Mouse (Mus musculus) midbrain, postnatal 0 days (tissue): ENCODE data around the gene Lpin1. TPM values are rescaled to one million over a fixed set of nuclear protein-coding genes. Genes with fewer than 3 reads are reported as not detected.
A peak's percentile ranks its signal among the peaks of the same experiment; 100 is the strongest.

Experiments
- ATAC-seq: fragments of 200-750 bp; cut with Nextera tagmentation; 2 replicates; pipeline ENCODE4 v1.8.0; 2017; ENCODE audit warnings: moderate number of reproducible peaks, mild to moderate bottlenecking, moderate TSS enrichment, moderate library complexity; ENCODE audit not compliant: low FRiP score
- DNase-seq: peaks from one replicate; pipeline ENCODE4 v3.0.0-alpha.2; 2015; ENCODE audit warnings: low spot score
- H3K27ac ChIP-seq: fragments of 300-500 bp; sonication (generic); 2 replicates; pipeline ENCODE4 v1.5.1; 2014; ENCODE audit warnings: low read depth, mild to moderate bottlenecking, low read length, mixed read lengths
- H3K27me3 ChIP-seq: fragments of 300-500 bp; sonication (generic); 2 replicates; pipeline ENCODE4 v1.6.1; 2014; ENCODE audit warnings: low read length, control low read depth, mixed read lengths; ENCODE audit not compliant: insufficient read depth
- H3K36me3 ChIP-seq: fragments of 300-500 bp; sonication (generic); 2 replicates; pipeline ENCODE4 v1.6.1; 2014; ENCODE audit warnings: low read length, control low read depth, mixed read lengths; ENCODE audit not compliant: insufficient read depth
- H3K4me1 ChIP-seq: fragments of 300-500 bp; sonication (generic); 2 replicates; pipeline ENCODE4 v1.6.1; 2014; ENCODE audit warnings: mild to moderate bottlenecking, control low read depth, antibody characterized with exemption, low read length, mixed read lengths; ENCODE audit not compliant: insufficient read depth
- H3K4me2 ChIP-seq: fragments of 300-500 bp; sonication (generic); 2 replicates; pipeline ENCODE4 v1.6.1; 2014; ENCODE audit warnings: low read depth, mild to moderate bottlenecking, low read length, mixed read lengths; ENCODE audit not compliant: poor library complexity, severe bottlenecking
- H3K4me3 ChIP-seq: fragments of 300-500 bp; sonication (generic); 2 replicates; pipeline ENCODE4 v1.5.1; 2014; ENCODE audit warnings: low read depth, mild to moderate bottlenecking, low read length, moderate library complexity
- H3K9ac ChIP-seq: fragments of 300-500 bp; sonication (generic); replicated peaks from 2 replicates; pipeline ENCODE4 v1.6.1; 2014; ENCODE audit warnings: mild to moderate bottlenecking, low read length, moderate library complexity, mixed read lengths; ENCODE audit not compliant: poor library complexity, severe bottlenecking
- H3K9me3 ChIP-seq: fragments of 300-500 bp; sonication (generic); 2 replicates; pipeline ENCODE4 v1.6.1; 2016; ENCODE audit warnings: low read length, control low read depth
- CTCF ChIP-seq: IDR thresholded peaks from 2 replicates; pipeline ENCODE4 v1.5.1; 2016; ENCODE audit warnings: antibody characterized with exemption, mild to moderate bottlenecking
- WGBS: fragments of 180-500 bp; shearing (Covaris S2); extraction: QIAGEN DNeasy Blood & Tissue Kit; methylation state at CpG from one replicate; pipeline ENCODE4 v1.1.7; 2014; 5-methylcytosine and 5-hydroxymethylcytosine counted together
- polyA plus RNA-seq: library from polyadenylated mRNA; unstranded; fragments of >200 nt; fragmentation: Nextera tagmentation; extraction: Ambion mirVana; gene quantifications from 2 replicates; pipeline ENCODE4 v1.2.1, GENCODE M21; 2015
- total RNA-seq: library from RNA; depleted of rRNA; stranded (reverse); fragments of >200 nt; gene quantifications from 2 replicates; pipeline ENCODE4 v1.2.3, GENCODE M21; 2014

The Lpin1 gene
- total and polyA plus RNA-seq, 2 experiments from 2014 or later, result 11.6 to 21.6 TPM

DNA sequence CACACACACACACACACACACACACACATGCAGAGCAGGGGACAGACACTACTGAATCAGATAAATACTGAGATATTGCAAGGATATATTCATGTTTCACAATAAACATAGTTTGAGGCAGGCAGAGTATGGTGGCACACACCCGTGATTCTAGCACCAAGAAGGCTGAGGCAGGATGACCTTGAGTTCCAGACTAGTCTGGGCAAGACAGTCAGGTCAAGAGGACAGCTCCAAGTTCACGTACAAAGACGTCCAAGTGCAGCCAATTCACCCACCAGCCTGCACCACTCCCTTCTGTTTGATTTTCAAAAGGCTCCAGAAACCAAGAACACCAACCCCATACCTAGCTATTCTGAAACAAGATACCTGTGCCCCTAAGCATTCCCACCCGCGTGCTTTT is 23.0 kb downstream of the Lpin1 start:
- no peak for TF ChIP-seq CTCF
- Histone ChIP-seq H3K4me2 (peak overlapping the region; percentile 78), H3K27ac (no peak overlapping the region), H3K9me3 (no peaks in the 10 kb centered on the region), H3K36me3 (no peaks in the 10 kb centered on the region), H3K27me3 (no peaks in the 10 kb centered on the region), H3K9ac (peak overlapping the region; percentile 89), H3K4me1 (peaks cover 20% of the 10 kb centered on the region), H3K4me3 (peak overlapping the region; percentile 83)
- ATAC-seq (no peak), DNase-seq (no peak)
- 71% methylated on average over 5 of the region's 5 CpGs for WGBS

DNA sequence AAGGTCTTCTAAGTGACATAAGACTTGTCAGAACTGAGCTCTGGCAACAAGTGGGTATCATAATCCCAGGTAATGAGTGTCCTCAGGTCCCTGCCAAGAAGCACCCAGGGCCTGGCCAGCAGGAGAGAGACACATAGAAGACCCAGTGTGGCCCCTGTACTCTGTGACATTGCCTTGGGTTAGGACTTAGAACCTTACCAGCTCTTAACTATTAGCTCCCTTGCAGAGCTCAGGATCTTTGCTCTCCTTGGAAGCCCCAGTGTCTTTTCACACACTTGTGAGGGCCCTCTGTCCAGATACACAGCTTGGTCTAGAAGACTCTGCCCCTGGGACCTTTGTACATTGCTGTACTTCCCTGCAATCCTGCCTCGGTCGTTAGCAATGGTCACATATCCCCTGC is 23.7 kb downstream of the Lpin1 start:
- ATAC-seq, result no peak
- Histone ChIP-seq H3K9ac (0 out of 2 replicates have a peak overlapping the region, but pooled peaks have one; percentile 24), H3K27me3 (no peaks in the 10 kb centered on the region), H3K4me1 (peaks cover 20% of the 10 kb centered on the region), H3K9me3 (no peaks in the 10 kb centered on the region), H3K4me2 (peak overlapping the region; percentile 78), H3K36me3 (no peaks in the 10 kb centered on the region), H3K27ac (no peak overlapping the region), H3K4me3 (0 out of 2 replicates have a peak overlapping the region, but pooled peaks have one; percentile 1)
- TF ChIP-seq CTCF, result no peak
- no peak for DNase-seq
- WGBS, result 81% methylated on average over 2 of the region's 2 CpGs

DNA sequence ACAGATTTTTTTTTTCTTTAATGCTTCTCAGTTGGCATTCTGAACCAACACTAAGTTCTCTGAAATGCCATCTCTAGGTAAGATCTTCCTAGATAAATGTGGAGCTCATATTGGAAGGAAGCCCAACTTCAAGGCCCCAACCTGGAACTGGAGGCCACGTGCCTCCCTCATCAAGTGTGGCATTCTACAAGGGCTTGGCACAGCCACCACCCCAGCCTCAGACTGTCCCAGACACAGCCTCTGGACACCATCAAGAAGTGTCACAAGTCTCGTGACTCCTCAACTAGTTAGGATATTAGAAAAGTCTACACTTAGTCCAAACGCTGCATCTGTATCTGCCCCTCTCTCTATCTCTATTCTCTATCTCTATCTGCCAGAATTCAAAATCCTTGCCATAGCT is 25.8 kb downstream of the Lpin1 start:
- Histone ChIP-seq H3K9me3 (no peaks in the 10 kb centered on the region), H3K27ac (no peak overlapping the region), H3K9ac (no peak overlapping the region), H3K4me1 (peaks cover 14% of the 10 kb centered on the region), H3K4me2 (no peak overlapping the region), H3K4me3 (no peak overlapping the region), H3K27me3 (no peaks in the 10 kb centered on the region), H3K36me3 (peaks cover 6% of the 10 kb centered on the region)
- no peak for TF ChIP-seq CTCF
- ATAC-seq (no peak), DNase-seq (no peak)
- WGBS, result 88% methylated on average over 3 of the region's 3 CpGs

DNA sequence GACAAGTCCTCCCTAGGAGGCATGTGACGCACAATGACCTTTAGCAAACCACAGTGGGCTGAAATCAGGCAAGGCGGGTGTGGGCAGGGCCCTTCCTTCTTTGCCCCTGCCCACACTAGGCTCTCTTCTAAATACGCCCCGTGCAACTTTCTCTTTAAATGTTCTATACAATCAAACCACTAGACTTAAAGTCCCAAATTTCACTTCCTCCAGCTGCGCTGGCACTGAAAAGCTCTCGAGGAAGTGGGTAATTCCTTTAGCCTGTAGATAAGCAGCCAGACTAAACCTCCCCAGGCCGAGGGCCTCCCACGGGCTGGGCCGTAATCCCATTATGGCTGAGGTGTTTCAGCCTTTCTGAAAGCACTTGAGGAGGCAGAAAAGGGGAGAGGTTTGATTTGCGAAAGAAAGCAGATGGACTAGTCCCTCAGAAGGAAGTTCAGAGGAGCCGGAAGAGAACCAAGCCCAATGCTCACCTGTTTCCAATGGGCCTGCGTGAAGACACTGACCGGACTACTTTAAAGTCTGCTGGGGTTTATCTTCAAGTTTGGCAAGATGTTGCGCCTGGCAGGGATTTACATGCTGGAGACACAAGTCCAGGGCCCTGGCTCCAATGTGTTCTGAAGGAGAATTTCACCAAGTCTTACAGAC is 26.6 kb downstream of the Lpin1 start:
- TF ChIP-seq CTCF, result no peak
- 26% methylated on average over 14 of the region's 14 CpGs for WGBS
- Histone ChIP-seq H3K27me3 (no peaks in the 10 kb centered on the region), H3K4me2 (no peak overlapping the region), H3K36me3 (peaks cover 14% of the 10 kb centered on the region), H3K27ac (no peak overlapping the region), H3K9ac (no peak overlapping the region), H3K4me3 (no peak overlapping the region), H3K4me1 (peaks cover 12% of the 10 kb centered on the region), H3K9me3 (no peaks in the 10 kb centered on the region)
- no peak for ATAC-seq
- DNase-seq, result no peak

DNA sequence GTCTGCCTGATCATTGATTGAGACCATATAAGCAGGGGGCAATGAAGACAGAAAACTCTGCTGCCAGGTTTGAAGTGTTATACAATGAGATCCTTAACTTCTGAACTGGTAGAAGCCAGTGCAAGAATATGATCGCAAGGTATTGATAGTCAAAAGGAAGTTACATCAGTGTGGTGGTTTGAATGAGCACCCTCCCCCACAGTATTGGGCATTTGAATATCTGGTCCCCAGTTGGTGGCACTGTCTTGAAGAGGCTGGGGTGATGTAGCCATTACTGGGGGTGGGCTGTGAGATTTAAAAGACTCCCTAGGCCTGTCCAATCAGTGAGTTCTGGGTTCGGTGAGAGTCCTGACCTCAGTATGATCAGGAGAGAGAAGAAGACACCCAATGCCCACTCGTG is 27.5 kb downstream of the Lpin1 start:
- WGBS, result 98% methylated on average over 3 of the region's 3 CpGs
- no peak overlapping the region for H3K27ac ChIP-seq
- no peak for ATAC-seq
- no peak overlapping the region for H3K9ac ChIP-seq
- H3K4me2 ChIP-seq, result no peak overlapping the region
- H3K36me3 ChIP-seq, result peaks cover 16% of the 10 kb centered on the region
- peaks cover 12% of the 10 kb centered on the region for H3K4me1 ChIP-seq
- no peak for TF ChIP-seq CTCF
- no peak overlapping the region for H3K4me3 ChIP-seq
- H3K27me3 ChIP-seq, result no peaks in the 10 kb centered on the region
- no peaks in the 10 kb centered on the region for H3K9me3 ChIP-seq
- DNase-seq, result no peak

DNA sequence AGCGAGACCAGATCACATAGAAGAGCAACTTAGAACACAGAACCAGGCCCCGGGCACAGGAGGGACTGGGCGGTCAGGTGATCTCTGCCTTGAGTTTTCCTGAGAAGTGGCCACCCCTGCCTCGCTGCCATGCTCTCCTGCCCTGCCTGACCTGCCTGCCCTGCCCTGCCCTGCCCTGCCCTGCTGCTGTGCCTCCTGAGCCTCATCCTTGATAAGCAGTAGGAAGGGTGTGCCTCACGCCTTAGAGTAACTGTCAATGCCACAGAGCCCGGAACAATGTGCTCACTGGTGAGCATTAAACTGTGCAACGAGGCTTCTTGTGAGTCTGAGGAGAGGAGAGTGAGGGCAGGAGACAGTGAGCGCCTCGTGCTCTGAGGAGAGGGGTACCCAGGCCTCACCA is 30.5 kb downstream of the Lpin1 start:
- H3K4me2 ChIP-seq, result no peak overlapping the region
- H3K27ac ChIP-seq, result no peak overlapping the region
- DNase-seq, result no peak
- no peaks in the 10 kb centered on the region for H3K9me3 ChIP-seq
- H3K4me1 ChIP-seq, result no peaks in the 10 kb centered on the region; the same call in 1 of the 2 replicates
- no peak for TF ChIP-seq CTCF
- H3K4me3 ChIP-seq, result no peak overlapping the region
- no peaks in the 10 kb centered on the region for H3K27me3 ChIP-seq
- no peak for ATAC-seq
- no peak overlapping the region for H3K9ac ChIP-seq
- peaks cover 28% of the 10 kb centered on the region for H3K36me3 ChIP-seq
- 69% methylated on average over 9 of the region's 9 CpGs for WGBS
